Comparison of ENCODE assay signal across 22 mouse cellular contexts in the genomic region with DNA sequence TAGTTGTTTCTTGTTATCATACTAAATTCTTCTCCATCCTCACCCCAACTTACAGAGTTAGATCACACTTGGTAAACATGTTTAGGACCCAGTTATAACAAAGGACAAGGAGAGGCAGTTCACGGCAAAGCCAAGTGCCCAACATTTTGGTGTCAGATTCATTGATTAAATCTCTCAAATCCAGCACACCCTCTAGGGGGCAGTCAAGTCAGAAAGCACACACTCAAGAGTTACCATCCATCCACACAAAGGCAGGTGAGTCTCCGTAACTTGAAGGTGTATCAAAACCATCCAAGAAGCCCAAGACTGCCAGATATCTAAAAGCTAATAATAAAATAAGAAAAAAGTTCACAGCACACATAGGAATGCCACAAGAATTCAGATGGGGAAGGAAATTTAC.
DNase-seq lines count a peak whose midpoint lies in the region; ATAC-seq and TF ChIP-seq lines count a peak whose summit lies in the region.
"Had no signal": no experiment of that assay in that cellular context is flagged by ENCODE, and none has a peak within 500 bp of the region (broad histone marks: within the 10 kb centered on the region; RNA-seq: fewer than 3 reads in every experiment).

No protein-coding gene starts in this region.

- ATAC-seq in kidney, embryonic 14.5 days (ENCODE audit: low FRiP score, low TSS enrichment) = no peak
- ATAC-seq in intestine, postnatal 0 days = no peak

- no peak overlapping the region for H3K4me3 ChIP-seq in kidney, embryonic 14.5 days (ENCODE audit: low read length)
- H3K4me3 ChIP-seq in ES-E14 (ENCODE audit: insufficient read depth in 1 of 2, low read depth in 1 of 2, low read length in 2 of 2, poor library complexity in 1 of 2, severe bottlenecking in 1 of 2) = no peak overlapping the region
- no peak overlapping the region for H3K4me3 ChIP-seq in intestine, postnatal 0 days (ENCODE audit: low read depth, low read length)
- H3K4me3 ChIP-seq: forebrain, embryonic 10.5 days; heart, embryonic 12.5 days; limb, embryonic 13.5 days; liver, embryonic 13.5 days had no signal

- H3K9me3 ChIP-seq in kidney, embryonic 14.5 days (ENCODE audit: control insufficient read depth, low read length) = no peaks in the 10 kb centered on the region
- no peaks in the 10 kb centered on the region for H3K9me3 ChIP-seq in ES-E14 (ENCODE audit: control insufficient read depth, insufficient read depth, low read depth, low read length)
- no peaks in the 10 kb centered on the region for H3K9me3 ChIP-seq in intestine, postnatal 0 days (ENCODE audit: control insufficient read depth)
- H3K9me3 ChIP-seq: limb, embryonic 13.5 days; liver, embryonic 13.5 days had no signal

- H3K27ac ChIP-seq in kidney, embryonic 14.5 days (ENCODE audit: low read depth, low read length) = no peak overlapping the region
- no peak overlapping the region for H3K27ac ChIP-seq in ES-E14 (ENCODE audit: insufficient read depth, low read depth, low read length, poor library complexity, severe bottlenecking)
- no peak overlapping the region for H3K27ac ChIP-seq in intestine, postnatal 0 days (ENCODE audit: low read depth, low read length)
- H3K27ac ChIP-seq: limb, embryonic 13.5 days; liver, embryonic 13.5 days; macrophage had no signal

- H3K4me1 ChIP-seq in kidney, embryonic 14.5 days (ENCODE audit: control insufficient read depth, insufficient read depth, low read length) = no peaks in the 10 kb centered on the region
- H3K4me1 ChIP-seq in ES-E14 (ENCODE audit: control insufficient read depth in 2 of 2, insufficient read depth in 2 of 2, low read length in 2 of 2, poor library complexity in 1 of 2) = no peaks in the 10 kb centered on the region
- no peaks in the 10 kb centered on the region for H3K4me1 ChIP-seq in intestine, postnatal 0 days (replicated peaks; ENCODE audit: control insufficient read depth, insufficient read depth, low read length)
- H3K4me1 ChIP-seq: heart, embryonic 12.5 days; limb, embryonic 13.5 days; liver, embryonic 13.5 days had no signal

- no peaks in the 10 kb centered on the region for H3K36me3 ChIP-seq in kidney, embryonic 14.5 days (ENCODE audit: control insufficient read depth, insufficient read depth, low read length)
- H3K36me3 ChIP-seq in ES-E14 (ENCODE audit: control insufficient read depth, insufficient read depth, low read length, poor library complexity, severe bottlenecking) = no peaks in the 10 kb centered on the region
- no peaks in the 10 kb centered on the region for H3K36me3 ChIP-seq in intestine, postnatal 0 days (ENCODE audit: control insufficient read depth, insufficient read depth)
- H3K36me3 ChIP-seq: forebrain, embryonic 10.5 days; heart, embryonic 12.5 days; limb, embryonic 13.5 days; liver, embryonic 13.5 days had no signal

- intact Hi-C loops in heart, postnatal 10 days (cut with DNase I) = no loop called here

- TF ChIP-seq CTCF in intestine, postnatal 0 days (IDR thresholded peaks at IDR 0.05; ENCODE audit: low read depth) = no peak

- in situ Hi-C loops in ES-E14 (cut with MboI; ENCODE audit: low sequenced_read_pairs in 2 of 2, unreplicated experiment in 2 of 2) = no loop called here

- 81% methylated on average over 2 of the region's 2 CpGs for WGBS in kidney, embryonic 14.5 days
- WGBS in intestine, postnatal 0 days = 88% methylated on average over 2 of the region's 2 CpGs

- H3K4me2 ChIP-seq in kidney, embryonic 14.5 days (replicated peaks; ENCODE audit: low read depth, low read length) = no peak overlapping the region
- H3K4me2 ChIP-seq in intestine, postnatal 0 days (replicated peaks; ENCODE audit: low read depth) = no peak overlapping the region
- H3K4me2 ChIP-seq: heart, embryonic 12.5 days; limb, embryonic 13.5 days; liver, embryonic 13.5 days had no signal

- H3K27me3 ChIP-seq in kidney, embryonic 14.5 days (ENCODE audit: control insufficient read depth, insufficient read depth, low read length) = no peaks in the 10 kb centered on the region
- no peaks in the 10 kb centered on the region for H3K27me3 ChIP-seq in intestine, postnatal 0 days (replicated peaks; ENCODE audit: control insufficient read depth, insufficient read depth, low read length)
- H3K27me3 ChIP-seq: heart, embryonic 12.5 days; limb, embryonic 13.5 days; liver, embryonic 13.5 days had no signal

- H3K9ac ChIP-seq in kidney, embryonic 14.5 days (ENCODE audit: low read depth, low read length) = no peak overlapping the region
- no peak overlapping the region for H3K9ac ChIP-seq in ES-E14 (ENCODE audit: insufficient read depth, low read depth, low read length, poor library complexity, severe bottlenecking)
- H3K9ac ChIP-seq in intestine, postnatal 0 days (ENCODE audit: low read depth, low read length) = no peak overlapping the region
- H3K9ac ChIP-seq: heart, embryonic 12.5 days; limb, embryonic 13.5 days; liver, embryonic 13.5 days had no signal

- peak; percentile 15 for DNase-seq in embryo, embryonic 10.5 days (ENCODE audit: low spot score)
- DNase-seq in embryo, embryonic 9.5 days (ENCODE audit: extremely low spot score) = no peak
- peak; percentile 9 to 33 for DNase-seq in kidney, postnatal 36 days
- DNase-seq in A20 (ENCODE audit: low read depth, low spot score) (peak; percentile 24), ES-E14 (ENCODE audit: low read depth, low spot score) (peak; percentile 28)
- DNase-seq in heart, postnatal 10 days = no peak
- DNase-seq: adrenal gland, adult 2 months; cerebellum, adult 8-10 months; cerebellum, postnatal 36 days; gastrocnemius, postnatal 25 days; heart, adult 18-20 months; heart, postnatal 14 days; layer of hippocampus, postnatal 36 days; liver, embryonic 13.5 days; lung, adult 2 months; thymus, postnatal 36 days had no signal

TF ChIP-seq in ES-E14, 5 proteins besides CTCF, POLR2A, EP300 and RAD21:
- TF ChIP-seq CHD2 (IDR thresholded peaks at IDR 0.05; ENCODE audit: low read depth, low read length) (no peak), HCFC1 (IDR thresholded peaks at IDR 0.05; ENCODE audit: borderline replicate concordance, insufficient read depth, low read length) (no peak), ZC3H11A (IDR thresholded peaks at IDR 0.05; ENCODE audit: borderline replicate concordance, low read depth, low read length) (no peak), MAFK (IDR thresholded peaks at IDR 0.05; ENCODE audit: insufficient read depth, low read depth, low read length) (no peak), ZNF384 (IDR thresholded peaks at IDR 0.05; ENCODE audit: low read depth, low read length) (no peak)

Comparison
In these comparisons a context has a peak if more than half of its experiments do, and no peak if none do; other contexts are left out.
1. DNase-seq: peak in embryo, embryonic 10.5 days (single experiment), kidney, postnatal 36 days (2 of 2), A20 (single experiment) and ES-E14 (single experiment); none in embryo, embryonic 9.5 days (single experiment) and heart, postnatal 10 days (0 of 2).